Mouse (Mus musculus) embryo, embryonic 11.5 days (tissue): ENCODE measurements around the gene Pcsk4.
A peak's percentile ranks its signal among the peaks of the same experiment; 100 is the strongest.

Source experiments
- DNase-seq: peaks from one replicate; pipeline ENCODE4 v3.0.0-alpha.2; 2012; ENCODE audit warnings: low read depth, low spot score

The Pcsk4 gene

GRCm38 (mm10) chr10:80329273-80330081, at the start of gene Pcsk4, which contains the start of gene Reep6:
Pcsk4 (minus strand) TSS chr10:80329498.
Reep6 (plus strand) TSS chr10:80329953.
- DNase-seq = peak; percentile 94

DNA sequence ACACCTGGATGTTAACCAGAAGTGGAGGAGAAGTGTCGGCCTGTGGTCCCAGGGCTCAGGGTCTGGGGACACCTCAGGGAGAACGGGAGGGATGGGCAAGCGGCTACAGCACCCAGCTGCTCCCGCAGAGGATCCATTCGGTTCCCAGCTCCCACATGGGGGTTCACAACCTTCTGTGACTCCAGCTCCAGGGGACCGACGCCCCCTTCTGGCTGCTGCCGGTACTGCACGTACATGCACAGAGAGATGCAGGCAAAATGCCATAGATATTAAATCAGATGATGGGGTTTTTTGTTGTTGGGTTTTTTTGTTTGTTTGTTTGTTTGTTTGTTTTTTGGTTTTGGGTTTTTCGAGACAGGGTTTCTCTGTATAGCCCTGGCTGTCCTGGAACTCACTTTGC, 48.4 kb upstream of the Pcsk4 start:
- no peak for DNase-seq

- peak; percentile 90 for DNase-seq
These were observed 46.9 kb upstream of the Pcsk4 start for GRCm38 (mm10) chr10:80376160-80376559.

DNA sequence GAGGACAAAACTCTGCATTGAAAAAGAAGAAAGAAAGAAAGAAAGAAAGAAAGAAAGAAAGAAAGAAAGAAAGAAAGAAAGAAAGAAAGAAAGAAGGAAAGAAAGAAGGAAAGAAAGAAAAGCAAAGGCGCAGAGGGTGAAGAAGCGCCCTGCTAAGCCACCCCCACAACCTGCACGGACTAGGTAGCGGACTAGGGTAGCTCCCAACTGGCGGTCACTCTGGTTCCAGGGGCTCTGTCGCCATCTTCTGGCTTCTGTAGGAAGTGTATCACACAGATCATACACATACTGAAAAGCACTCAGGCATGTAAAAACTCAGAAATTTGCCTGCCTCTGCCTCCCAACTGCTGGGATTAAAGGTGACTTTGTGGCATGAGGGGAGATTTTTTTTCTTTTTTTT, 44.8 kb upstream of the Pcsk4 start:
- DNase-seq = no peak

DNA sequence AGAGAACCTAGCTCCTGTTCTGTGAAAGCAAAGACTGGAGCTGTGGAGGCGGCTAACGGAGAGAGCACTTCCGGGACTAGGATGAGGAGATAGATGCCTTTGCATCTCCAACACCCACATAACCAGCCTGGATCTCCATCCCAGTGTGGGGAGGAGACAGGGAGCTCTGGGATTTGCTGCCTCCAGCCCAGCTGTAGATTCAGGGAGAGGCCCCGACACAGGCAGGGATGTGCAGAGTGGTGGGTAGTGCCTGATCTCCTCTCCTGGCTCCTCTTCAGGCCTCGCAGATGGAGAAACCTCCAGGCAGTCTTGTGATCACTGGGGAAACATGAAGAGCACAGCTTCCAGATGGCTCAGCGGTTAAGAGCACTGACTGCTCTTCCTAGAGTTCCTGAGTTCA, 43.4 kb upstream of the Pcsk4 start:
- DNase-seq = no peak

GRCm38 (mm10) chr10:80371983-80372382, 42.7 kb upstream of the Pcsk4 start:
- no peak for DNase-seq

DNA sequence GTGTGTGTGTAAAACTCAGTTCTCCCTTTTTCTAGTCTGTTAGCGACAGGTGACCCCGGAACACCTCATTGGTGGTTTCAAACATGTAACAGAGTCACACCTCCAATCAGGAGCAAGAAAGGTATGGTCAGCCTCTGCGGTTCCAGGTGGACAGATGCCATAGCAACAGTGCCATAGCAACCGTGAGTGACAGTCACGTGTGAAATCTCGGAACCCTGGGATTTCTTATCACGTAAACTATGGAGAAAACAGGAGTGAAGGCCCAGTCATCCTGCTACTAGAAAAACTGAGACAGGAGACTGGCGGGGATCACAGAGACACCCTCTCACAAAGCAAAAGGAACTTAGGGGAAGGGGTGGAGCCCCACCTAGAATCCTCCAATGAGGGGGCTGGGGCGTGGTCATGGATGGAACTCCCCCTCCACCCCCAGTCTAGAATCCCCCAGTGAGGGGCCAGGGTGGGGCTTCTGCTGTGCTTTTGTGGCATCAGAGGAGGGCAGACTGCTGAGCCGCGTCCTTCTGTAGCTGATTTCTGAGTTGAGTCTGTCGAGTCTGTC, 42.2 kb upstream of the Pcsk4 start:
- DNase-seq = no peak

DNA sequence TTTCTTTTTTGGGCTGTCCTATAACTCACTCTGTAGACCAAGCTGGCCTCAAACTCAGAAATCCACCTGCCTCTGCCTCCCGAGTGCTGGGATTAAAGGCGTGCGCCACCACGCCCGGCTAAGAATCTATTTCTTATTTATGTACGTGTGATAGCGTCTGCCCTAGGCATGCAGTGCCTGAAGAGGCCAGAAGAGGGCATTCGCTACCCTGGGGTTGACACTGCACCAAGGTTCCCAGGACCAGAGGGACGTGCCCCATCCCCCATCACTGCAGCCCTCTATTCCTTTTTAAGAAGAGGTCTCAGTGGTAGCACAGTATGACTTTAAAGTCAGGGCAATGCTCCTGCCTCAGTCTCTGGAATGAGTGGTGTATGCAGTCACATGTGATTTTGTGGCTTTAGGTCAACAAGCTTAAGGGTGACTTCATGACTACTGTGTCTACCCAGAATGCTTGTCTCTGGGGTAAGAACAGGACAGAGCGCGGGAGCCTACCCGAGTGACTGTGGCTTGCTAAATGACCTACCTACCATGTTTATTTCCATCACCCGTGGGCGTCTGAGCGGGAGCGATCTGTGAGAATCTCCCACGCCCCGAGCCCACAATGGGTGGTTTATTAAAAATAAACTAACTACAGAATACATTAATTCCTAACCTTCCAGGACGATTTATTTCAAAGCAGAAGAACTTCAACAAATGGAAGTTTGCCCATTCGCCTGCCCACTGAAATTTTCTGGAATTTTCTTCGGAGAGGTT, 40.9 kb upstream of the Pcsk4 start:
- DNase-seq = no peak

DNA sequence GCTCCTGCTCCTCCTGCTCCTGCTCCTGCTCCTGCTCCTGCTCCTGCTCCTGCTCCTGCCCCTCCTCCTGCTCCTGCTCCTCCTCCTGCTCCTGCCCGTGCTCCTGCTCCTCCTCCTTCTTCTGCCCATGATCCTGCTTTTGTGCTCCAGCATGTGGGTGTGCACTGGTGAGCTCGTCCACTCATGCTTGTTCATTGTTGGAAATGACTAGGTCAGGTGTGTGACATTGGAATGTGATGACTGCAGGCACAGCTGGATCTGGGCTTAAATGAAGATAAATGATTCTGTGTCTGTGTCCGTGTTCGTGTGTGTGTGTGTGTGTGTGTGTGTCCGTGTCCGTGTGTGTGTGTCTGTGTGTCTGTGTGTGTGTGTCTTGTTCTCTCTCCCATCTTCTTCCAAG, 39.1 kb upstream of the Pcsk4 start:
- no peak for DNase-seq

DNA sequence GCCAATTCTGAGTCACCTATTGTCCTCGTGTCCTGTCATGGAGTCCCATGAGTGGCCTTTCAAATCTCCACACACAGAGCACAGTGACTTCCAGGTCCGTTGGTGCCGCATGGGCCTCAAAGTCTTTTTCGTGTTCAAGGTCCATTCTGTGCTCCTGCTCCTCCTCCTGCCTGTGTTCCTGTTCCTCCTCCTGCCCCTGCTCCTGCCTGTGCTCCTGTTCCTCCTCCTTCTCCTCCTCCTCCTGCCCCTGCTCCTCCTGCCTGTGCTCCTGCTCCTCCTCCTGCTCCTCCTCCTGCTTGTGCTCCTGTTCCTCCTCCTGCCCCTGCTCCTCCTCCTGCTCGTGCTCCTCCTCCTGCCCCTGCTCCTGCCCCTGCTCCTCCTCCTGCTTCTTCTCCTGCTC, 38.7 kb upstream of the Pcsk4 start:
- no peak for DNase-seq

GRCm38 (mm10) chr10:80365736-80366135, 36.4 kb upstream of the Pcsk4 start:
- no peak for DNase-seq

DNA sequence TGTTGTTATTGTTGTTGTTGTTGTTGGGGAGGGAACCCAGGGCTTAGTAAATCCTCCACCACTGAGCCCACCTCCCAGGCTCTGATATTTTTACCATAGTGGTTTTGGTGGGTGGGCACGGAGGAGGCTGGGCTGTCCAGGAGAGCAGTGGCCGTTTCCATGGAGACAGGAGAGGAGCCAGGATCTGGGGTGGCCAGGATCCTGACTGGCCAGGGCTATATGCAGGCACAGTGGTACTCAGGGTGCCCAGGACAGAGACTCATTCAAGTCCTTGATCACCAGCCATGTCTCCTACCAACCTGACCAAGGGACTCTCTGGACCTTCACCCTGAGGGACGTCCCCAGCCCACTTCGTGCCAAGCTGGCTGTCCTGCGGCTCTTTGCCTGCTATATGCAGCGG, 34.4 kb upstream of the Pcsk4 start:
- DNase-seq = no peak

DNA sequence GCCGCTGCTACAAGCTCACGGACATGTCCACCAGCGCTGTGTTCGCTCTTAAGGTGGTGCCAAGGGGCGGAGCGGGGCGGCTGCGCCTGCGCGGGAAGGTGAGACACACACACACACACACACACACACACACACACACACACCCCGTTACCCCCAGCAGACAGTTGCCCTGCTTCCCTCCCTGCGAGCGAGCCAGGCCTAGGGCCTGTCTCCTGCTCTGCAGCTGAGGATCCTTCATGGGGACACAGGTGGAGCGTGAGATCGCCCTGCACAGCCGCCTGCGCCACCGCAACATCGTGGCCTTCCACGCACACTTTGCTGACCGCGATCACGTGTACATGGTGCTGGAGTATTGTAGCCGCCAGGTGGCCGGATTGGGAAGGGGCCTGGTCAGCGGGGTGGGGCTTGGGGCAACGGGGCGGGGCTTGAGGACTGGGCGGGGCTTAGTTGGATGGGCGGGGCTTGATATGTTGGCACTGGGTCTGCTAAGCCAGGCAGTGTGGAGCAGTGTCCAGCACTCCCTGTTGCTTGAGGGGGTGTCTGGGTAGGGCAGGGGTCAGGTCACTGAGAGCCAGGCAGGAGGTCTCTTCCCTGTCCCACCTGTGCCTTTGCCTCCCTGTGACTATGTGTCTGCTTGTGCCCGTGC, 28.8 kb upstream of the Pcsk4 start:
- DNase-seq = no peak

GRCm38 (mm10) chr10:80357336-80357735, 28.0 kb upstream of the Pcsk4 start:
- DNase-seq = no peak

DNA sequence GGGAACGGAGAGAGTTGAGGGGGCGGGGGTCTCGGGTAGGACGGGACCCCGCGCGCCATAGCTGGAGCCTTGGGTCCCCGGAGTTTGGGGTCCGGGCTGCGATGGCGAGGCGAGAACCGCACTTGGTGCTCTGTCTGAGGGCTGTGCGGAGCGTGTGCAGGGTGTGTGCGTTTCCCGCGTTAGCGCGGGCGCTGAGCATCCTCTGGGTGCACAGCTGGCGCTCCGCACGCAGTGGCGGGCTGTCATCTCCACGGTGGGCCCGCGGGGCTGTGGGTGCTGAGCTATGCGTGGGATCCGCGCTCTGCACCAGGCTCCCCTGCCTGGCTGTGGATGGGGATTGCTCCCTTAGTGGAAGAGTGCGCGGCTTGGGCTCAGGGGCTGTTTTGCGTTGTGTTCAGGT, 27.4 kb upstream of the Pcsk4 start:
- no peak for DNase-seq

- no peak for DNase-seq
These were observed 26.8 kb upstream of the Pcsk4 start, which contains the start of gene Plk5 for GRCm38 (mm10) chr10:80356001-80356682. Plk5 (plus strand) TSS chr10:80356459.

DNA sequence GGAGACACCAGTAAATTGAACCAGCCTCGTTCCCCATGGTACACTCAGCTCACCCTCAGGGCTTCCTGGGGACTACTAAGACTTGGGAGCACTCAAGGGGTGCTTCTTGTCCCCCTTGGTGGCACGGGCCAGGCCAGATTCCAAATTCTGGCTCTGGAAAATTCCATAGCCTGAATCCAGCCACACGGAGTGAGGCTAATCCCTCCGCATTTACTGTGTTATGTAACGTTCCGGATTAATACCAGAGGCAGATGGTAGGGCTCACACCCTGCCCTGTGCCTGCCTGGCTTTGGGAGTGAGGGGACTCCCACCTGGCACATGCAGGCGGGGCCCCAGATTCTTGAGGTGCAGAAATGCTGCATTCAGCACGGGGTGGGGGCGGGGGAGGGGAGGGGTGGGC, 26.1 kb upstream of the Pcsk4 start:
- DNase-seq = no peak

DNA sequence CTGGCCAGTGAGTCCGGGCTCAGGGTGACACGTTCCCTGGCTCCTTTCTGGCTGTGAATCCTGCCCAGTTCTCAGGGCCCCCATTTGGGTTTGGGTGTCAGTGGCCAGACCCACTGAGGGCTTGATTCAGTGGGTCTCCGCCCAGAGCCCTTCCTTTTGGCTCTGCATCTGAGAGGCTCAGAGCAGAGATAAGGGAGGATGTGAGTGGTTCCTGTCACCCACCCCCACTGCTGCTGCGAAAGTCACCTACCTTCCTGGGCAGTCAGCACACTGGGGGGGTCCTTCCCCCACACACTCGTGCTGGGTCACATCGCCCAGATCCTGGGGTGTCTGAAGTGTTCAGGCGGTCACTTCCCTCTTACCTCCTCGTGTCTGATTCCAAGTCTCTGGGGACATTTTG, 23.4 kb upstream of the Pcsk4 start:
- DNase-seq = no peak

DNA sequence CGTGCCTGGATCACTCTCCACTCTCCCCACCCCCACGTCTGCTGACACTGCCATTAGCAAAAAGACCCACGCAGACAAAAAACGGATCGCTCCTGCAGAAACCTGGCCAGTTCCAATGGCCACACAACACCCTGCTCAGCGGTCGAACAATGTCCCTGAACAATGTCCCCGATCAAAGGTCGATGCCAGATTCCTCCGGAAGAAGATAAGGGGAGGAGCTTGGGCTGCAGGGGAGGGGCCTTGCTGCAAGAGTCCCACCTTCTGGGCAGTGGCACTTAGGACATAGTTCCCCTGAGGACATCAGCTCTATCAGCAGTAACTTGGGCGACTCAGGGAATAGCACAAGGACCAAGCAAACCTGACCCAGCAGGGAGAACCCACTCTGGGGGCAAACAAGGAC, 22.6 kb upstream of the Pcsk4 start:
- no peak for DNase-seq

- peak; percentile 75 for DNase-seq
These were observed 21.0 kb upstream of the Pcsk4 start for GRCm38 (mm10) chr10:80350292-80350691.

GRCm38 (mm10) chr10:80348981-80349380, 19.7 kb upstream of the Pcsk4 start:
- no peak for DNase-seq
